Mouse (Mus musculus): ENCODE results near the gene Foxc2.

- no peak for TF ChIP-seq CTCF (IDR thresholded peaks at IDR 0.05; ENCODE audit: borderline replicate concordance, control insufficient read depth, extremely low read depth, insufficient read depth, low read length, poor library complexity)
- TF ChIP-seq POLR2A (IDR thresholded peaks at IDR 0.05; ENCODE audit: control insufficient read depth, extremely low read depth, insufficient read depth, low read length, poor library complexity): no peak
These were observed 25.3 kb upstream of the Foxc2 start for GRCm38 (mm10) chr8:121090716-121091115.
